Mouse (Mus musculus): ENCODE measurements around the gene Ddx20.

DNA sequence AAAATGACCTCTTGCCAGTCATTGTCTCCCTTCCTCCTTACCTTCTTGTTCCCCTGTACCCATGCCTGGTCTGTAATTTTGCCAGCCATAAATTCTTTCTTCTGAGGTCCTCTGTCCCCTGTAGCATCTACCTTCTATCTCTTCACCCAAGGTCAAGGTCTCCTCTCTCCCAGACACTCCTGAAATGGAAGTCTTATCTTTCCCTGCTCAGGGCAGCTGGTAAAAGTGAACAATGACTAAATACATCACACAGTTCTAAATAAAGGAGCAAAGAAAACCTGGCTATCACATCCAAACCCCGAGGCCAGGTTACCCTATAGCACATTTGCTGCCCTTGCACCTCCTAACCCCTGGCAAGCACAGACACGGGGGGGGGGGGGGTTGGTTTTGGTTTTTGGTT is 26.8 kb downstream of the Ddx20 start:
- TF ChIP-seq CTCF (conservative IDR thresholded peaks at IDR 0.05; ENCODE audit: low read length) (no peak), NANOG (IDR thresholded peaks at IDR 0.05; ENCODE audit: borderline replicate concordance, low read length) (no peak)

All from E14TG2a.4 (cell line).